Mouse (Mus musculus): ENCODE results near the gene Slc5a9. TPM values are rescaled to one million over a fixed set of nuclear protein-coding genes. Genes with fewer than 3 reads are reported as not detected.

Slc5a9 gene
- polyA plus RNA-seq, 1 experiment from 2014 or later = 6.0 TPM

DNA sequence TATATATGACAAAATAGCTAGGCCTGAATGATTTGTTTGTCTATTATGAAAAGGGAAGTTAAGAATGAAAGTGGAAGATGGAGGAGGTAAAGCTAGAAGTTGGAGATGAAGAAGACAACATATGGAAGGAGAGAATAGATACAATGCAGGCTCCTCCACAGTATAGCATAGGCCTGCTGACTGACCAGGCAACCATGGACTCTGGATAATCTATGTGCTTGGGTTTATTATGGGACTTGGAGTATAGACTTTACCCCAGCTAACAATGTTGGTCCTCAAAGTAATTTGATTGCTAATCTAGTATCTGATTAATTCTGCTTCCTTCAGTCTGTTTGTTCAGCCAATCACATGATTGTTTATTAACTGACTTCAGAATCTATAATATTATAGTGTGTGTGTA lies 10.6 kb downstream of the Slc5a9 start:
- Histone ChIP-seq H3K27ac (no peak overlapping the region), H3K4me1 (replicated peaks; ENCODE audit: insufficient read depth, low read length) (no peaks in the 10 kb centered on the region), H3K9me3 (replicated peaks; ENCODE audit: low read length) (no peaks in the 10 kb centered on the region), H3K4me2 (ENCODE audit: low read length) (no peak overlapping the region), H3K4me3 (replicated peaks; ENCODE audit: low read depth, low read length) (no peak overlapping the region), H3K27me3 (ENCODE audit: insufficient read depth, low read length) (no peaks in the 10 kb centered on the region), H3K36me3 (ENCODE audit: insufficient read depth, low read length) (no peaks in the 10 kb centered on the region), H3K9ac (ENCODE audit: low read depth, low read length) (no peak overlapping the region)
- DNase-seq (ENCODE audit: low spot score) (no peak), ATAC-seq (replicated peaks; ENCODE audit: low FRiP score, low read depth) (no peak)
- no peak for TF ChIP-seq CTCF (IDR thresholded peaks at IDR 0.05; ENCODE audit: low read depth)

DNA sequence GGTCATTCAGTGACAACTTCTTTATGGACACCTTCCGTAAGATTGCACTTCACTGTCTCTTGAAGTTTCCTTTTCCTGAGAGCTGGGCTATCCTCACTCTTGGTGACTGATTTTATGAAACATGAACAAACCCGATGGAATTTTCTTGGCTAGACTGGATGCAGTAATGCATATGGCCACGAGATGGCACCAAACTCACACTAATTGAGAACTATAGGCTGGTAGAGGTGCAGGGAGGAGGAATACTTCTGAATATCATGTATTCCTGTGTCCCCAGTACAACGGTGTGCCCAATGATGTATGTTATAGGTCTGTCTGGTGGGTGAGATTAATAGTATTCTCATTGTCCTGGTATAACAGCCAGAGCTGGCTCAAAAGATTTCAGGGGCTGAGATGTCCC lies 16.1 kb downstream of the Slc5a9 start:
- Histone ChIP-seq H3K27ac (no peak overlapping the region), H3K9me3 (replicated peaks; ENCODE audit: low read length) (no peaks in the 10 kb centered on the region), H3K36me3 (ENCODE audit: insufficient read depth, low read length) (no peaks in the 10 kb centered on the region), H3K9ac (ENCODE audit: low read depth, low read length) (no peak overlapping the region), H3K27me3 (ENCODE audit: insufficient read depth, low read length) (no peaks in the 10 kb centered on the region), H3K4me2 (ENCODE audit: low read length) (peak overlapping the region; percentile 30; the same call in 1 of the 2 replicates), H3K4me3 (replicated peaks; ENCODE audit: low read depth, low read length) (no peak overlapping the region), H3K4me1 (replicated peaks; ENCODE audit: insufficient read depth, low read length) (no peaks in the 10 kb centered on the region)
- DNase-seq (ENCODE audit: low spot score) (peak; percentile 72), ATAC-seq (replicated peaks; ENCODE audit: low FRiP score, low read depth) (peak; percentile 75)
- peak; percentile 94 for TF ChIP-seq CTCF (IDR thresholded peaks at IDR 0.05; ENCODE audit: low read depth)
- WGBS = 19% methylated on average over 4 of the region's 4 CpGs

DNA sequence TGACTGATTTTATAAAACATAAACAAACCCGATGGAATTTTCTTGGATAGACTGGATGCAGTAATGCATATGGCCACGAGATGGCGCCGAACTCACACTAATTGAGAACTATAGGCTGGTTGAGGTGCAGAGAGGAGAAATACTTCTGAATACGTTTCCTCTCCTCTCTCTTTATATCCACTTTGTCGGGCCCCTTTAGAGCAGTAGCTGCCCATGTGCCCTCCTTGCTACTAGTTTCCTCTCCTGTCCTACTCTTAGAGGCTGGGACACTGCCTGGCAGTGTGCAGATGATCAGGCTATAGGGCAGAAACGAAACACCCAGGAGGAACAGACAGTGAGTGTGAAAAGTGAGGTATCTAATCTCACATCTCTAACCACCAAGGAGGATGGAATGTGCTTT lies 16.7 kb downstream of the Slc5a9 start:
- no peak overlapping the region for H3K4me3 ChIP-seq (replicated peaks; ENCODE audit: low read depth, low read length)
- DNase-seq (ENCODE audit: low spot score) (peak; percentile 84), ATAC-seq (replicated peaks; ENCODE audit: low FRiP score, low read depth) (peak; percentile 75)
- H3K9me3 ChIP-seq (replicated peaks; ENCODE audit: low read length) = no peaks in the 10 kb centered on the region
- no peaks in the 10 kb centered on the region for H3K36me3 ChIP-seq (ENCODE audit: insufficient read depth, low read length)
- H3K4me2 ChIP-seq (ENCODE audit: low read length) = peak overlapping the region; percentile 30
- H3K4me1 ChIP-seq (replicated peaks; ENCODE audit: insufficient read depth, low read length) = no peaks in the 10 kb centered on the region
- H3K27me3 ChIP-seq (ENCODE audit: insufficient read depth, low read length) = no peaks in the 10 kb centered on the region
- no peak overlapping the region for H3K9ac ChIP-seq (ENCODE audit: low read depth, low read length)
- WGBS = 7% methylated on average over 7 of the region's 7 CpGs
- no peak overlapping the region for H3K27ac ChIP-seq
- peak; percentile 87 for TF ChIP-seq CTCF (IDR thresholded peaks at IDR 0.05; ENCODE audit: low read depth)

DNA sequence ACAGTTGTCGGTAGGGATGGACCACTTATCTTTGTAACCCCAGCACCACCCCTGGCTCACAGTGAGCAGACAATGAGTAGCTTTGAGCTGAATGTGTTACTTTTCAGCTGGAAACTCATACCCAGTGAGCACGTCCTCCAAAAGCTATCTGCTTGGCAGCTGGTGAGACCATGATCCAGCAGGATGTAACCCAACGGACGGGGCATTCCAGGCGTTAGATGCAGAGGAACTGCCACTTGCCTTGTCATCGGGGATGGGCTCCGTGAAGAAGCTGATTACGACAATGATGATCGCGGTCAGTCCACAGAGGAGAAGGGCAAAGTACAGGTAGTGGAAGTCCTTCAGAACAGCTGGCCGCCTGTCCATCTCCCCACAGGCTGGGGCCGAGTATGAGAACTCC lies 19.2 kb downstream of the Slc5a9 start:
- Histone ChIP-seq H3K9ac (ENCODE audit: low read depth, low read length) (no peak overlapping the region), H3K36me3 (ENCODE audit: insufficient read depth, low read length) (no peaks in the 10 kb centered on the region), H3K27ac (no peak overlapping the region), H3K27me3 (ENCODE audit: insufficient read depth, low read length) (no peaks in the 10 kb centered on the region), H3K4me3 (replicated peaks; ENCODE audit: low read depth, low read length) (no peak overlapping the region), H3K4me1 (replicated peaks; ENCODE audit: insufficient read depth, low read length) (no peaks in the 10 kb centered on the region), H3K4me2 (ENCODE audit: low read length) (no peak overlapping the region), H3K9me3 (replicated peaks; ENCODE audit: low read length) (no peaks in the 10 kb centered on the region)
- DNase-seq (ENCODE audit: low spot score) (no peak), ATAC-seq (replicated peaks; ENCODE audit: low FRiP score, low read depth) (no peak)
- no peak for TF ChIP-seq CTCF (IDR thresholded peaks at IDR 0.05; ENCODE audit: low read depth)
- 87% methylated on average over 12 of the region's 12 CpGs for WGBS

DNA sequence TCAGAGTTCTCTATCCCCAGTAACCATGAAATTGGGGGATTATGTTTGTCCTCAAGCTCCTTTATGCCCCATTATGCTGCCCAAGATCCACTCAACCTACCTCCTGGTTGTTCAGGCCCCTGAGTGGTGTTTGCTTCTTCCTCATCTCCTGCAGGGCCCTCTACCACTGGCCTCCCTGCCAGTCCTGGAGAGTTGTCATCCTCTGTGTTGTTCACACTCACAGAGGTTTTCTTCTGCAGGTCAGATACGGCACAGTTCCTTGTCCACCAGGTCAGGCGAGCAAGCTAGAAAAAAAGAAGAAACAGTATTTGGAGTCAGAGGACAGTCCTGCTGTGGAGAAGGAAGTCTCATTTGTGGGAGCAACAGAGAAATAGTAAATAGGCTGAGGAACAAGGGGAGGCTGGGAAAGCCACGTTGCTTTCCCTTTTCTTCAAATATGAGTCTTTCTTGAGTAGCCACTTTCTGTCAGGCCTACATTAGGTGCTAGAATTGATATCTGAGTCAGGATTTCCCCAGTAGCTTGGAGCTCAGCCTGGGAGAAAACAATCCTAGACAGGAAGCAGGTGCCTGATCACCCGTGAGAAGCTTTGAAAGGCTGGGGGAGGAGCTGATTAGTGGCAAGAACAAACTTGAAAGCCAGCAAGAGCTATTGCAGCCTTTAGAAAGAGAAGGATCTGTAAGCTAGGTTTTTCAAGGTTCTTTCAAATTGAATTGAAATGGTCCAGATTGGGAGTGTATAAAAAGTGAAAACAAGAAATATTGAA lies 22.4 kb downstream of the Slc5a9 start:
- Histone ChIP-seq H3K27ac (no peak overlapping the region), H3K27me3 (ENCODE audit: insufficient read depth, low read length) (no peaks in the 10 kb centered on the region), H3K9me3 (replicated peaks; ENCODE audit: low read length) (no peaks in the 10 kb centered on the region), H3K4me2 (ENCODE audit: low read length) (no peak overlapping the region), H3K36me3 (ENCODE audit: insufficient read depth, low read length) (no peaks in the 10 kb centered on the region), H3K4me3 (replicated peaks; ENCODE audit: low read depth, low read length) (no peak overlapping the region), H3K9ac (ENCODE audit: low read depth, low read length) (no peak overlapping the region), H3K4me1 (replicated peaks; ENCODE audit: insufficient read depth, low read length) (no peaks in the 10 kb centered on the region)
- DNase-seq (ENCODE audit: low spot score) (peak; percentile 47), ATAC-seq (replicated peaks; ENCODE audit: low FRiP score, low read depth) (no peak)
- 37% methylated on average over 4 of the region's 4 CpGs for whole genome bisulfite sequencing
- no peak for TF ChIP-seq CTCF (IDR thresholded peaks at IDR 0.05; ENCODE audit: low read depth)

DNA sequence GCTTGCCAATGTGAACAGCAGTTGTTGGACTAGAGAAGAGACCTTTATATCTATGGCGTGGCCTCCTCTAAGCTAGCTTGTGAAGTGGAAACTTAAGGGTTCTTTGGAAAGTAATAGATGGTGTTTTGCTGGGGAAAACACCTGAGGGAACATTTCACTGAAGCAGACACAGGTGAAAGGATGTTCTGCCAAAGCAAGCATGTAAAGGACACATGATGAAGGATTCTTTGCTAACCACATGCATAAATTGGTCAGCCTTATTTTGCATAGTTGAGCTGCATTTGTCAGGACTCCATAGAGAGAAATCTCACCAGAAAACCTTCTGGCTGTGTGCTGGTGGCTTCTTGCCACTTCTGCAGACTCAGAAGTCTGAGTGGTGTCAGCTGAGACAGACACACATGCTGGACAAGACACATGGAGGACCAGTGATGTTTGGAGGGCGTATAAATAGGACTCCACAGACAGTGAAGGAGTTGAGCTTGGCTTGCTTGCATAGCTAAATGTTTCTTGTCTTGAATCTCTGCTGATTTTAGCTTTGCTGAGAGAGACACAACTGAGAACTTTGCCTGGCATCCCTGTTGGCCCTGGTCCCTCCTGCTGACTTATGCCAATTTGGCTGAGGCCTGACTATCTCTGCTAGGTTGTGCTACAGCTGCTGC lies 34.8 kb downstream of the Slc5a9 start:
- Histone ChIP-seq H3K9ac (ENCODE audit: low read depth, low read length) (no peak overlapping the region), H3K4me3 (replicated peaks; ENCODE audit: low read depth, low read length) (no peak overlapping the region), H3K27ac (no peak overlapping the region), H3K4me2 (ENCODE audit: low read length) (no peak overlapping the region), H3K27me3 (ENCODE audit: insufficient read depth, low read length) (no peaks in the 10 kb centered on the region), H3K36me3 (ENCODE audit: insufficient read depth, low read length) (no peaks in the 10 kb centered on the region), H3K9me3 (replicated peaks; ENCODE audit: low read length) (no peaks in the 10 kb centered on the region), H3K4me1 (replicated peaks; ENCODE audit: insufficient read depth, low read length) (no peaks in the 10 kb centered on the region)
- DNase-seq (ENCODE audit: low spot score) (no peak), ATAC-seq (replicated peaks; ENCODE audit: low FRiP score, low read depth) (no peak)
- 77% methylated on average over 2 of the region's 2 CpGs for WGBS
- no peak for TF ChIP-seq CTCF (IDR thresholded peaks at IDR 0.05; ENCODE audit: low read depth)

All from kidney, postnatal 0 days (tissue).